Mouse (Mus musculus): ENCODE measurements around the gene Znhit6.

DNA sequence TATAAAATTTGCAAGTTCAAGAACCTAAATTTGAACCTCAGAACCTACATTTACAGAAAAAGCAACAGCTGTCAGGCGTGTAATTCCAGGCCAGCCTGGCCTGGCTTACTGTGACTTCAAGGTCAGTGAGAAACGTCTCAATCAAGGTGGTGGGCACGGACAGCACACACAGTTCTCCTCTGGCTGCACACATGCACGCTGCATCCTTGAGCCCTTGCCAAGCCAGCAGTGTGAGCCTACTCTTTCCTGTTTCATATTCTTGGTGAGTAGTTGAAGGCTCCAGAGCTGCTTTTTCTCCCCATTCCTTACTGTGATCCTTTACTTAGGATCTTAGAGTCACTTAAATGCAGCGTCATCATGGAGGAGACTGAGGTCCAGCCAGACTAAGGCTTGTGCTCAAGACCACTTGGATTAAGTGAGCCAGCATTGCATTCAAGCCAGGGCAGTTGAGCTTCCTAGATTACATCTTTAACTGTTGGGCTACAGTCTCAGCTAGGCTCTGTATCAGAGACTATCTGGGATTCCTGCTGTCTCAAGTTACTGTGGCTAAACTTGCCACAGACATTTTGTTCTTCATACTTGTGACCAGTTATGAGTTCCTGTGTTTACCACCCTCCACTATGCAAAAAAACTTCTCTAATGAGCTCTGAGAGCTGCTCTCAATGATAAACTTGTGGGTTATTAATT, 29.6 kb downstream of the Znhit6 start:
- no peak for TF ChIP-seq USF1 (IDR thresholded peaks at IDR 0.05; ENCODE audit: low read depth)
- TF ChIP-seq CTCF (IDR thresholded peaks at IDR 0.05; ENCODE audit: control insufficient read depth, insufficient read depth, insufficient read length), result no peak
- TF ChIP-seq MAX (IDR thresholded peaks at IDR 0.05), result no peak
- no peak for TF ChIP-seq FOSL1 (IDR thresholded peaks at IDR 0.05; ENCODE audit: insufficient read depth, low read length, poor library complexity, severe bottlenecking)
- no peak for TF ChIP-seq MYOG (IDR thresholded peaks at IDR 0.05; ENCODE audit: control insufficient read depth, extremely low read depth, insufficient read length)
